9 mouse cellular contexts compared by ENCODE assay signal in genomic region chr17:56463500-56463899, GRCm38 (mm10). TPM values are rescaled to one million over a fixed set of nuclear protein-coding genes. Genes with fewer than 3 reads are reported as not detected.
DNase-seq lines count a peak whose midpoint lies in the region; ATAC-seq and TF ChIP-seq lines count a peak whose summit lies in the region.
"Had no signal": no experiment of that assay in that cellular context is flagged by ENCODE, and none has a peak within 500 bp of the region (broad histone marks: within the 10 kb centered on the region; RNA-seq: fewer than 3 reads in every experiment).

No protein-coding gene starts in this region.

- H3K4me3 ChIP-seq in heart, embryonic 15.5 days = no peak overlapping the region
- H3K4me3 ChIP-seq in heart, adult 2 months = no peak overlapping the region
- H3K4me3 ChIP-seq in embryonic facial prominence, embryonic 10.5 days = peak overlapping the region; percentile 79
- H3K4me3 ChIP-seq in hindbrain, embryonic 11.5 days (ENCODE audit: low read depth, low read length) = no peak overlapping the region

- TF ChIP-seq CTCF in heart, adult 2 months (IDR thresholded peaks at IDR 0.05) = no peak

- no peak overlapping the region for H3K9ac ChIP-seq in heart, embryonic 15.5 days
- H3K9ac ChIP-seq in heart, adult 2 months (ENCODE audit: low read depth, low read length) = no peak overlapping the region
- H3K9ac ChIP-seq in hindbrain, embryonic 11.5 days (ENCODE audit: low read depth, low read length) = peak overlapping the region; percentile 34; the same call in 1 of the 2 replicates

- no peaks in the 10 kb centered on the region for H3K9me3 ChIP-seq in heart, embryonic 15.5 days (replicated peaks)
- peaks cover 3% of the 10 kb centered on the region; the same call in 1 of the 2 replicates for H3K9me3 ChIP-seq in embryonic facial prominence, embryonic 10.5 days
- H3K9me3 ChIP-seq in hindbrain, embryonic 11.5 days (ENCODE audit: control insufficient read depth, low read length) = no peaks in the 10 kb centered on the region

- TF ChIP-seq EP300 in heart, adult 2 months (IDR thresholded peaks at IDR 0.05; ENCODE audit: insufficient read depth, low read depth, low read length) = no peak

- H3K36me3 ChIP-seq in heart, embryonic 15.5 days = no peaks in the 10 kb centered on the region
- no peaks in the 10 kb centered on the region for H3K36me3 ChIP-seq in heart, adult 2 months (ENCODE audit: control insufficient read depth, insufficient read depth, low read length)
- peaks cover 23% of the 10 kb centered on the region for H3K36me3 ChIP-seq in embryonic facial prominence, embryonic 10.5 days (replicated peaks)
- H3K36me3 ChIP-seq in hindbrain, embryonic 11.5 days (ENCODE audit: control insufficient read depth, insufficient read depth, low read length) = no peaks in the 10 kb centered on the region

- peak overlapping the region; percentile 78 for H3K4me2 ChIP-seq in heart, embryonic 15.5 days
- H3K4me2 ChIP-seq in hindbrain, embryonic 11.5 days (replicated peaks; ENCODE audit: low read depth, low read length) = peak overlapping the region; percentile 83; the same call in 1 of the 2 replicates

- TF ChIP-seq POLR2A in heart, adult 2 months (IDR thresholded peaks at IDR 0.05; ENCODE audit: insufficient read depth, low read depth, low read length) = no peak

- intact Hi-C loops in heart, adult 2 months (cut with DNase I) = loop anchor here (2.0 kb wide), 1 partner anchor 13 kb away; the partner anchor contains the start of gene Ptprs

- H3K27ac ChIP-seq in heart, embryonic 15.5 days = peak overlapping the region; percentile 99
- no peak overlapping the region for H3K27ac ChIP-seq in heart, adult 2 months
- H3K27ac ChIP-seq in embryonic facial prominence, embryonic 10.5 days (replicated peaks) = peak overlapping the region; percentile 94
- peak overlapping the region; percentile 80 for H3K27ac ChIP-seq in hindbrain, embryonic 11.5 days (ENCODE audit: low read depth, low read length)

- DNase-seq in heart, adult 2 months = no peak
- peak; percentile 27 for DNase-seq in embryonic facial prominence, embryonic 10.5 days (ENCODE audit: low spot score)
- no peak for DNase-seq in hindbrain, embryonic 11.5 days (ENCODE audit: low spot score)
- peak; percentile 81 for DNase-seq in lung, postnatal 36 days
- DNase-seq in adipocyte (ENCODE audit: low spot score) = no peak
- no peak for DNase-seq in layer of hippocampus, postnatal 36 days
- DNase-seq: kidney, adult 9 months had no signal

- no peaks in the 10 kb centered on the region for H3K79me2 ChIP-seq in heart, adult 2 months (replicated peaks; ENCODE audit: control insufficient read depth, insufficient read depth, low read length)

- no peak for ATAC-seq in heart, embryonic 15.5 days (replicated peaks; ENCODE audit: insufficient number of reproducible peaks, insufficient read depth, low FRiP score, low read depth)
- no peak for ATAC-seq in hindbrain, embryonic 11.5 days (ENCODE audit: low FRiP score)
- ATAC-seq in granulocyte monocyte progenitor cell, adult 5-6 weeks (replicated peaks; ENCODE audit: poor library complexity, severe bottlenecking) = no peak

- peaks cover 56% of the 10 kb centered on the region for H3K4me1 ChIP-seq in heart, embryonic 15.5 days (replicated peaks)
- no peaks in the 10 kb centered on the region; the same call in none of the 2 replicates for H3K4me1 ChIP-seq in heart, adult 2 months (ENCODE audit: control insufficient read depth, insufficient read depth, low read length)
- H3K4me1 ChIP-seq in embryonic facial prominence, embryonic 10.5 days = peaks cover 74% of the 10 kb centered on the region
- peaks cover 27% of the 10 kb centered on the region for H3K4me1 ChIP-seq in hindbrain, embryonic 11.5 days (replicated peaks; ENCODE audit: control insufficient read depth, insufficient read depth, low read length)

- no peaks in the 10 kb centered on the region for H3K27me3 ChIP-seq in heart, embryonic 15.5 days
- no peaks in the 10 kb centered on the region for H3K27me3 ChIP-seq in heart, adult 2 months (ENCODE audit: control insufficient read depth, insufficient read depth, low read length)
- H3K27me3 ChIP-seq in embryonic facial prominence, embryonic 10.5 days (replicated peaks; ENCODE audit: low read depth, poor library complexity, severe bottlenecking) = no peaks in the 10 kb centered on the region
- H3K27me3 ChIP-seq in hindbrain, embryonic 11.5 days (ENCODE audit: control insufficient read depth, insufficient read depth, low read length) = no peaks in the 10 kb centered on the region

- 39% methylated on average over 1 of the region's 1 CpGs for WGBS in heart, embryonic 15.5 days
- WGBS in heart, adult 2 months = 51% methylated on average over 1 of the region's 1 CpGs
- 61% methylated on average over 1 of the region's 1 CpGs for WGBS in embryonic facial prominence, embryonic 10.5 days
- 40% methylated on average over 1 of the region's 1 CpGs for WGBS in hindbrain, embryonic 11.5 days

RNA-seq across cellular contexts. Expression of gene Ptprs, which starts 12.8 kb away (rescaled TPM):
- 37.6 and 62.0 TPM in 2 replicates for polyA plus RNA-seq in heart, embryonic 15.5 days (2015; fragmentation: Nextera tagmentation; extraction: Ambion mirVana)
- total RNA-seq in heart, adult 2 months (2021) = 10 to 100 TPM; 41.7 to 47.5 TPM
- 86.8 and 91.1 TPM in 2 replicates for polyA plus RNA-seq in heart, adult 2 months (2012; rRNA removed)
- 85.0 and 86.4 TPM in 2 replicates for polyA plus RNA-seq in embryonic facial prominence, embryonic 10.5 days (2016; fragmentation: Nextera tagmentation; extraction: Ambion mirVana)
- polyA plus RNA-seq in hindbrain, embryonic 11.5 days (2014; fragmentation: Nextera tagmentation; extraction: Ambion mirVana) = 142 and 156 TPM in 2 replicates
- 62.2 and 73.5 TPM in 2 replicates for total RNA-seq in granulocyte monocyte progenitor cell, adult 5-6 weeks (2014; fragmentation: Nextera tagmentation)
- 45.1 and 59.2 TPM in 2 replicates for total RNA-seq in granulocyte monocyte progenitor cell, adult 5-6 weeks (2017)
- total RNA-seq in layer of hippocampus, postnatal 36 days (2021) = 100 to 1,000 TPM; 657 to 686 TPM

RNA-seq across cellular contexts. Expression of gene Znrf4, which starts 48.7 kb away (rescaled TPM):
- not detected in 2 replicates for polyA plus RNA-seq in heart, embryonic 15.5 days (2015; fragmentation: Nextera tagmentation; extraction: Ambion mirVana)
- total RNA-seq in heart, adult 2 months (2021) = not detected
- 0.29 and 0.64 TPM in 2 replicates for polyA plus RNA-seq in heart, adult 2 months (2012; rRNA removed)
- not detected in 2 replicates for polyA plus RNA-seq in embryonic facial prominence, embryonic 10.5 days (2016; fragmentation: Nextera tagmentation; extraction: Ambion mirVana)
- not detected in 2 replicates for polyA plus RNA-seq in hindbrain, embryonic 11.5 days (2014; fragmentation: Nextera tagmentation; extraction: Ambion mirVana)
- total RNA-seq in granulocyte monocyte progenitor cell, adult 5-6 weeks (2014; fragmentation: Nextera tagmentation) = not detected in 2 replicates
- not detected in 2 replicates for total RNA-seq in granulocyte monocyte progenitor cell, adult 5-6 weeks (2017)
- not detected for total RNA-seq in layer of hippocampus, postnatal 36 days (2021)

Comparison
In these comparisons a context has a peak if more than half of its experiments do, and no peak if none do; other contexts are left out.
1. DNase-seq: peak in embryonic facial prominence, embryonic 10.5 days (single experiment) and lung, postnatal 36 days (single experiment); none in heart, adult 2 months (0 of 2), hindbrain, embryonic 11.5 days (single experiment), adipocyte (single experiment) and layer of hippocampus, postnatal 36 days (0 of 2).